Mouse (Mus musculus) T-helper 1 cell (primary cell): Measurements from ENCODE around the gene 4921524J17Rik.

ENCODE experiments used
- in situ Hi-C: fragments of 300-600 bp; cut with MboI, MseI; formaldehyde crosslinking; loops from one replicate; pipeline ENCODE4 v1.15.1; 2025; ENCODE audit warnings: high pct_unique_total_duplicates

4921524J17Rik gene

GRCm38 (mm10) chr8:85444092-85444491 is 11.5 kb upstream of the 4921524J17Rik start:
- in situ Hi-C loops, result no loop called here

GRCm38 (mm10) chr8:85441564-85441963 is 8.9 kb upstream of the 4921524J17Rik start:
- in situ Hi-C loops, result no loop called here

- in situ Hi-C loops, result no loop called here
Observed at GRCm38 (mm10) chr8:85435736-85436135, 3.1 kb upstream of the 4921524J17Rik start.

- in situ Hi-C loops, result no loop called here
Observed at GRCm38 (mm10) chr8:85434817-85435216, 2.2 kb upstream of the 4921524J17Rik start.

GRCm38 (mm10) chr8:85433017-85433393 is 372 bp upstream of the 4921524J17Rik start:
- in situ Hi-C loops, result no loop called here

- in situ Hi-C loops, result no loop called here
Observed at GRCm38 (mm10) chr8:85431281-85432167, 1.1 kb downstream of the 4921524J17Rik start.

- in situ Hi-C loops, result no loop called here
Observed at GRCm38 (mm10) chr8:85430801-85431200, 1.8 kb downstream of the 4921524J17Rik start.

- in situ Hi-C loops, result no loop called here
Observed at GRCm38 (mm10) chr8:85429219-85429618, 3.4 kb downstream of the 4921524J17Rik start.

GRCm38 (mm10) chr8:85427026-85427425 is 5.6 kb downstream of the 4921524J17Rik start:
- in situ Hi-C loops, result no loop called here

GRCm38 (mm10) chr8:85421329-85421728 is 11.3 kb downstream of the 4921524J17Rik start:
- in situ Hi-C loops, result no loop called here

- in situ Hi-C loops, result no loop called here
Observed at GRCm38 (mm10) chr8:85408526-85408925, 24.1 kb downstream of the 4921524J17Rik start.

GRCm38 (mm10) chr8:85408053-85408505 is 24.6 kb downstream of the 4921524J17Rik start:
- in situ Hi-C loops, result no loop called here

- in situ Hi-C loops, result no loop called here
Observed at GRCm38 (mm10) chr8:85405961-85406360, 26.7 kb downstream of the 4921524J17Rik start.

GRCm38 (mm10) chr8:85405418-85405817 is 27.2 kb downstream of the 4921524J17Rik start:
- in situ Hi-C loops, result no loop called here

GRCm38 (mm10) chr8:85398548-85398947 is 34.1 kb downstream of the 4921524J17Rik start:
- in situ Hi-C loops, result no loop called here

- in situ Hi-C loops, result no loop called here
Observed at GRCm38 (mm10) chr8:85397508-85397907, 35.1 kb downstream of the 4921524J17Rik start.

GRCm38 (mm10) chr8:85396432-85397079 is 36.1 kb downstream of the 4921524J17Rik start:
- in situ Hi-C loops, result no loop called here

- in situ Hi-C loops, result no loop called here
Observed at GRCm38 (mm10) chr8:85395681-85396431, 36.8 kb downstream of the 4921524J17Rik start.

- in situ Hi-C loops, result no loop called here
Observed at GRCm38 (mm10) chr8:85395017-85395416, 37.6 kb downstream of the 4921524J17Rik start.

- in situ Hi-C loops, result no loop called here
Observed at GRCm38 (mm10) chr8:85393199-85393598, 39.4 kb downstream of the 4921524J17Rik start.

GRCm38 (mm10) chr8:85391438-85391837 is 41.2 kb downstream of the 4921524J17Rik start:
- in situ Hi-C loops, result no loop called here

GRCm38 (mm10) chr8:85386205-85386604 is 46.4 kb downstream of the 4921524J17Rik start, which contains the start of gene Mylk3:
Mylk3 (minus strand) TSS chr8:85386345.
- in situ Hi-C loops, result no loop called here
